Mouse (Mus musculus): ENCODE measurements around the gene Cdc5l. TPM values are rescaled to one million over a fixed set of nuclear protein-coding genes. Genes with fewer than 3 reads are reported as not detected.

Cdc5l gene
- polyA plus RNA-seq, 1 experiment, result 44.9 TPM

DNA sequence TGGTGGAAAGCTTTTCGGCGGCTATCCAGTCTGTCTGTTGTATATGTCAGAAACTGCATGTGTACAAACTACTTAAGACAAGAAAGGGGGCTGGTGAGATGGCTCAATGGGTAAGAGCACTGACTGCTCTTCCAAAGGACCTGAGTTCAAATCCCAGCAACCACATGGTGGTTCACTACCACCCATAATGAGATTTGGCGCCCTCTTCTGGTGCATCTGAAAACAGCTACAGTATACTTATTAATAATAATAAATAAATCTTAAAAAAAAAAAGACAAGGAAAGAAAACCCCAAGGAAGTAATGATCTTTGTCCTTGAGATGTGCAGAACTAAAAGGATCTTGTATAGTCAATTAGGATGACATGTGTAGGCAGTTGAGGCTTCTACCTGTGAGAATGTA lies 36.0 kb downstream of the Cdc5l start:
- no peak for TF ChIP-seq CTCF (IDR thresholded peaks at IDR 0.05; ENCODE audit: control insufficient read depth, insufficient read depth, low read length)
- TF ChIP-seq POLR2A (IDR thresholded peaks at IDR 0.05; ENCODE audit: borderline replicate concordance, control insufficient read depth, low read depth, low read length), result no peak
- WGBS, result 76% methylated on average over 3 of the region's 3 CpGs
- Histone ChIP-seq H3K4me3 (replicated peaks; ENCODE audit: control insufficient read depth, low read depth, low read length) (no peak overlapping the region), H3K4me1 (ENCODE audit: control insufficient read depth, insufficient read depth, low read length) (no peaks in the 10 kb centered on the region), H3K27ac (ENCODE audit: control insufficient read depth, insufficient read depth, low read depth, low read length, poor library complexity) (no peak overlapping the region)

- no peaks in the 10 kb centered on the region for H3K4me1 ChIP-seq (ENCODE audit: control insufficient read depth, insufficient read depth, low read length)
- 48% methylated on average over 9 of the region's 9 CpGs for WGBS
- no peak for TF ChIP-seq CTCF (IDR thresholded peaks at IDR 0.05; ENCODE audit: control insufficient read depth, insufficient read depth, low read length)
- no peak for TF ChIP-seq POLR2A (IDR thresholded peaks at IDR 0.05; ENCODE audit: borderline replicate concordance, control insufficient read depth, low read depth, low read length)
- H3K4me3 ChIP-seq (replicated peaks; ENCODE audit: control insufficient read depth, low read depth, low read length), result no peak overlapping the region
- no peak overlapping the region for H3K27ac ChIP-seq (ENCODE audit: control insufficient read depth, insufficient read depth, low read depth, low read length, poor library complexity)
Observed at GRCm38 (mm10) chr17:45394612-45395011, 38.9 kb downstream of the Cdc5l start.

DNA sequence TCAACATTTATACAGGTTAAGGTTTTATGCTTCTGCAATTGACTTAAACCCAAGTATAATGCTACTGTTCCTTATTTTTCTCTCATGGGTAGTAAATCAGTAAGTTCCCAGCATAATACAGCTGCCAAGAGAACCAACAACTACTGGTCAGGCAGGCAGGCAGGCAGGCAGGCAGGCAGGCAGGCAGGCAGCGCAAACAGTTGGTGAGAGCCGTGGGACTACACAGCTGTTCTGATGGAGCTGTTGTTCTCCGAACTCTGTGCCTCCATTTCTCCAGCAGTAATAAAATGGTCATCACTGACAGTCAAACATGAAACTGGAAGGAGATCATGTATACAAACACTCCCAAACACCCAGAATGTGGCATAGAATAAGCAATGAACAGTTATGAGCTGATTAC lies 39.8 kb downstream of the Cdc5l start:
- Histone ChIP-seq H3K27ac (ENCODE audit: control insufficient read depth, insufficient read depth, low read depth, low read length, poor library complexity) (no peak overlapping the region), H3K4me1 (ENCODE audit: control insufficient read depth, insufficient read depth, low read length) (no peaks in the 10 kb centered on the region), H3K4me3 (replicated peaks; ENCODE audit: control insufficient read depth, low read depth, low read length) (no peak overlapping the region)
- TF ChIP-seq CTCF (IDR thresholded peaks at IDR 0.05; ENCODE audit: control insufficient read depth, insufficient read depth, low read length) (no peak), POLR2A (IDR thresholded peaks at IDR 0.05; ENCODE audit: borderline replicate concordance, control insufficient read depth, low read depth, low read length) (no peak)
- 94% methylated on average over 3 of the region's 3 CpGs for WGBS

DNA sequence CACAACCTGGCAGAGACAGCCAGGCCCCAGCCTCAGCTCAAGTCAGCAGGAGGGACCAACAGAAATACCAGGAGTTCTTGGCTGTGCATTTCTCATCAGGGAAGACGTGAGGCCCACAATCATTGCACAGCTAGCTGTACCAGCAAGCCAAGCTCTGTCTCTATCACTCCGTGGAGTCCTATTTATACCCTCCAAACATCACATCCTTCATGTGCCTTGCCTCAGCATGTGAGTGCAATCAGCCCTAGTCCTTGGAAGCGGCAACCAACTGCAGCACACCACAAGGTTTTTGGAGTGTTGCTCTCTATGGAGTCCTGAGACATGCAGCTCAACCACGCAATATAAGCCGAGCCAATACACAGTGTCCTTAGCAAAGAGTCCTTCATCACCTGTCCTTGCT lies 43.6 kb downstream of the Cdc5l start:
- H3K4me3 ChIP-seq (replicated peaks; ENCODE audit: control insufficient read depth, low read depth, low read length), result no peak overlapping the region
- TF ChIP-seq POLR2A (IDR thresholded peaks at IDR 0.05; ENCODE audit: borderline replicate concordance, control insufficient read depth, low read depth, low read length), result no peak
- TF ChIP-seq CTCF (IDR thresholded peaks at IDR 0.05; ENCODE audit: control insufficient read depth, insufficient read depth, low read length), result no peak
- H3K4me1 ChIP-seq (ENCODE audit: control insufficient read depth, insufficient read depth, low read length), result no peaks in the 10 kb centered on the region
- WGBS, result 94% methylated on average over 5 of the region's 5 CpGs
- no peak overlapping the region for H3K27ac ChIP-seq (ENCODE audit: control insufficient read depth, insufficient read depth, low read depth, low read length, poor library complexity)

DNA sequence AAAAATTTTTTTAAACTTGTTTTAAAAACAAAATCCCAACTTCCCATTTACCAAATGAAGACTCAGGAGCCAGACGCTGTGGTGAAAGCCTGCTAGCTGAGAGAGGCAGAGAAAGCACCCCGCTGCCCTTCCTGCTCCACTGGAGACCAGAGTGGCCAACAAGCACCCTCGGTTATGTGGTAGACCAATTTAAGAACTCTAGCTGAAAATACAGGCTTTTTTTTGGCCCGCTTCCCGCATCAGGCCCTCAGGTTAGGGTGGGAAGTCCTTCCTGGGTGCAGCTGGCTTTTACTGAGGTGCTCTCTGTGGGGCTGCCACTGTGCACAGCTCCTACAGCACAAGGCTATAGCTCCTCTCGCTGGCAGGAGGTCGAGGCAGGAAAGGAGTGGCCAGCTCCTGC lies 46.6 kb downstream of the Cdc5l start:
- H3K4me3 ChIP-seq (replicated peaks; ENCODE audit: control insufficient read depth, low read depth, low read length), result no peak overlapping the region
- WGBS, result 61% methylated on average over 7 of the region's 7 CpGs
- TF ChIP-seq POLR2A (IDR thresholded peaks at IDR 0.05; ENCODE audit: borderline replicate concordance, control insufficient read depth, low read depth, low read length), result no peak
- no peak for TF ChIP-seq CTCF (IDR thresholded peaks at IDR 0.05; ENCODE audit: control insufficient read depth, insufficient read depth, low read length)
- no peaks in the 10 kb centered on the region for H3K4me1 ChIP-seq (ENCODE audit: control insufficient read depth, insufficient read depth, low read length)
- H3K27ac ChIP-seq (ENCODE audit: control insufficient read depth, insufficient read depth, low read depth, low read length, poor library complexity), result no peak overlapping the region

DNA sequence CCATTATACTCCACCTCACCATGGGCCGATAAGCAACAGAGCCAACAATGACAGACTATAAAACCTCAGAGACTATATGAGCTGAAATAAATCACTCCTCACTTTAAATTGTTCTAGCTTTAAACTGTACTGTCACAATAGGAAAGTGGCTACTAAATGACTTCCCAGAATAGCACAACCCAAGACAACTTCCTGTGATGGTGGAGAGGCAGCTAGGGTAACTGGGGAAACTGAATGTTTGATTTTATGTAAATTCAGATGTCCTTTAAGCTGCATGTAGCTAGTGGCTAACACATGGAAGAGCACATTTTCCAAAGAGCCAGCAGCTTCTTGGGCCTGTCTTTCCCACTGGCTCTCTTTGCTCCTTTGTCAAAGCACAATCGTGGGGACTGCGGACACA lies 50.2 kb downstream of the Cdc5l start:
- no peak for TF ChIP-seq CTCF (IDR thresholded peaks at IDR 0.05; ENCODE audit: control insufficient read depth, insufficient read depth, low read length)
- no peak for TF ChIP-seq POLR2A (IDR thresholded peaks at IDR 0.05; ENCODE audit: borderline replicate concordance, control insufficient read depth, low read depth, low read length)
- no peak overlapping the region for H3K4me3 ChIP-seq (replicated peaks; ENCODE audit: control insufficient read depth, low read depth, low read length)
- 70% methylated on average over 3 of the region's 3 CpGs for WGBS
- H3K4me1 ChIP-seq (ENCODE audit: control insufficient read depth, insufficient read depth, low read length), result no peaks in the 10 kb centered on the region
- no peak overlapping the region for H3K27ac ChIP-seq (ENCODE audit: control insufficient read depth, insufficient read depth, low read depth, low read length, poor library complexity)

DNA sequence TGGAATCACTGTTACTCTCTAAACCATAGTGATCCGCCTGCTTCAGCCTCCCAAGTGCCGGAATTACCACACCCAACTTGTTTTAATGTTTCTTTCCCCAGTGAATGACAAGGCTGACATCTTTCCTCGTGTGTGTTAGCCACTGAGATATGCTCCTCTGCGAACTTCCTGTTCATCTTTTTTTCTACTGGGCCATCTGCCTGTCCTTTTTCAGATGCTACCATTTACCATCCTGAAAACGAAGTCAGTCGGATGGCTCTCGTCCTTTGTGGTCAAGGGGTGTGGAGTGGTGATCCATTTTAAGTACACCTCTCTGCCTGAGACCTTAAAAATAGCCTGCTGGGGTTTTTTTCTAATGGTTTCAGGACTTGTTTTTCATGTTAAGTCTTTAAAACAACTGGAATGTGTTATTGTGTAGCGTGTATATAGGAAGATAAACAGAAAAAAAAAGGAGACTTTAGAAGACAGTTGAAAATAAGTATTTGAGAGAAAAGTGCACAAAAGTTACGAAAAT lies 54.2 kb downstream of the Cdc5l start:
- no peak overlapping the region for H3K27ac ChIP-seq (ENCODE audit: control insufficient read depth, insufficient read depth, low read depth, low read length, poor library complexity)
- no peak for TF ChIP-seq CTCF (IDR thresholded peaks at IDR 0.05; ENCODE audit: control insufficient read depth, insufficient read depth, low read length)
- no peak for TF ChIP-seq POLR2A (IDR thresholded peaks at IDR 0.05; ENCODE audit: borderline replicate concordance, control insufficient read depth, low read depth, low read length)
- WGBS, result 66% methylated on average over 9 of the region's 9 CpGs
- H3K4me3 ChIP-seq (replicated peaks; ENCODE audit: control insufficient read depth, low read depth, low read length), result no peak overlapping the region
- H3K4me1 ChIP-seq (ENCODE audit: control insufficient read depth, insufficient read depth, low read length), result no peaks in the 10 kb centered on the region

DNA sequence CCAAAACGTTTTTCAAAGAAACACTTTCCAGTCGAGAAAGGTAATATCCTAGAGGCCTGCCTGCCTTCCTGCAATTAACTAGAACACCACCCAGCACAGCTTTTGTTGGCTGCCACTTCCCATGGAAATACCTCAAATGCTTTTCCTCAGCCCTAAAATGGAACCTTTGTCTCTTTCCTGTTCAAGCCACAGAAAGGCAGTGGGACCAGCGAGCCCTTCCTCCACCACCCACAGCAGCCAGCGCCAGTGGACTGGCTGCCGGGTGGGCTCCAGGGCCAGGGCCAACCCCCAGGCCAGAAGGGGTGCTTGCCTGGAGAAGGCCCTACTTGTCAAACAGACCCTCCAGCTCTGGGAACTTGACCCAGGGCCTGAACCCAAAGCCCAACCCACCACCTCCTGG lies 56.2 kb downstream of the Cdc5l start:
- H3K4me1 ChIP-seq (ENCODE audit: control insufficient read depth, insufficient read depth, low read length), result no peaks in the 10 kb centered on the region
- 31% methylated on average over 5 of the region's 5 CpGs for WGBS

More for the DNA sequence above, 56.2 kb downstream of the Cdc5l start:
- TF ChIP-seq POLR2A (IDR thresholded peaks at IDR 0.05; ENCODE audit: borderline replicate concordance, control insufficient read depth, low read depth, low read length), result no peak
- TF ChIP-seq CTCF (IDR thresholded peaks at IDR 0.05; ENCODE audit: control insufficient read depth, insufficient read depth, low read length), result no peak
- Histone ChIP-seq H3K27ac (ENCODE audit: control insufficient read depth, insufficient read depth, low read depth, low read length, poor library complexity) (no peak overlapping the region), H3K4me3 (replicated peaks; ENCODE audit: control insufficient read depth, low read depth, low read length) (no peak overlapping the region)
